Mouse (Mus musculus) C2C12 (cell line): ENCODE measurements around the gene Gm17720.

Source experiments
- CEBPB ChIP-seq: IDR thresholded peaks from one replicate; pipeline ENCODE4 v1.6.1; 2011; ENCODE audit warnings: low read depth, mild to moderate bottlenecking, control low read depth, moderate library complexity
- CTCF ChIP-seq: IDR thresholded peaks from one replicate; pipeline ENCODE4 v1.5.1; 2011; ENCODE audit not compliant: control insufficient read depth, insufficient read depth, insufficient read length
- FOSL1 ChIP-seq: IDR thresholded peaks from one replicate; pipeline ENCODE4 v1.8.0; 2011; ENCODE audit warnings: mild to moderate bottlenecking, low read length; ENCODE audit not compliant: poor library complexity, insufficient read depth, severe bottlenecking
- MAX ChIP-seq: IDR thresholded peaks from one replicate; pipeline ENCODE4 v1.6.1; 2011; ENCODE audit warnings: mild to moderate bottlenecking, control low read depth
- MYOD1 ChIP-seq: IDR thresholded peaks from one replicate; pipeline ENCODE4 v1.6.1; 2011; ENCODE audit warnings: low read depth; ENCODE audit not compliant: control insufficient read depth, insufficient read length
- MYOG ChIP-seq: IDR thresholded peaks from one replicate; pipeline ENCODE4 v1.6.1; 2011; ENCODE audit not compliant: control insufficient read depth, insufficient read length; ENCODE audit errors: extremely low read depth
- USF1 ChIP-seq: IDR thresholded peaks from one replicate; pipeline ENCODE4 v1.6.1; 2011; ENCODE audit warnings: low read depth, mild to moderate bottlenecking, control low read depth, moderate library complexity

DNA sequence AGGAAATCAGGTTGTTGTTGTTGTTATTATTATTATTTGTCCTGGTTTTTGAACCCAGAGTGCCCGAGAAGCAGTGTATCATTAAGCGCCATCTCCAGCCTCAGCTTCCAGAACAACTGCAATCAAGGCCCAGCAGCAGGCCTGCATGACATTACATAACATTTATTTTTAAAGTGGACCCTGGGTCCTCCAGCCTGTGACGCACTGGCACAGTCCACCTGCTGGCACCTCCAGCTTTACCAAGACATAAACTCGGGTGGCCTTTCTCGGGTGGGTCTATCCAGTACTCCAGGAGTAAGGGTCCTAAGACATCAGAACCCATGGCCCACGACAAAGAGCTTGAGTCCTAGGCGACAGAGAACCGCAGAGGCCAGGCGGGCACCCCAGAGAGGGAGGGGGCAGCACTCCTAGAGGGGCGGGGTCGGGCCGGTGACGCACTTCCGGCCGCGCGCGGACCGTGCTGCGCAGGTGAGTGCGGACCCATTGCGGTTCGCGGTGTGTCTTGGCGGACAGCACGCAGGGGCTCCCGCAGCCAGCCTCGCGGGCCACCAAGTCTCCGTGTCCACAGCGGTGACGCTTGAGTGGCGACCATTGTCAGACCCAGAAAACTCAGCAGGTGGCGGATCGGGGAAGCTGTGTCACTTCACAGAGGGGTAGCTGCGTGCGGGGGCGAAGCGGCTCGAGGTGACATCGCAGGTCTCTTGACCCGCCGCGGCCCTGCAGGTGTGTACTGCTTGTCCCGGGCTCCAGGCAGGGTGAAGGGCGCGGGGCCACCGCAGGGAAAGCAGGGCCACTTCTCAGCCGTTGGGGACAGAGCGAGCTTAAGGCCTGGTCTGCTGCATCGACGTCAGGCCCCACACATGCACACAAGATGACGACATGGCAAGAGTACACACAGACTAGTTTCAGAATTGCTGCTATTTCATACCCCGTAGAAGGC lies 23.0 kb downstream of the Gm17720 start, which contains the start of gene Zfp612:
- TF ChIP-seq CTCF (no peak), MYOD1 (no peak), MYOG (no peak), USF1 (no peak), MAX (no peak), FOSL1 (no peak), CEBPB (no peak)
